Mouse (Mus musculus): ENCODE data around the gene Ank3.

DNA sequence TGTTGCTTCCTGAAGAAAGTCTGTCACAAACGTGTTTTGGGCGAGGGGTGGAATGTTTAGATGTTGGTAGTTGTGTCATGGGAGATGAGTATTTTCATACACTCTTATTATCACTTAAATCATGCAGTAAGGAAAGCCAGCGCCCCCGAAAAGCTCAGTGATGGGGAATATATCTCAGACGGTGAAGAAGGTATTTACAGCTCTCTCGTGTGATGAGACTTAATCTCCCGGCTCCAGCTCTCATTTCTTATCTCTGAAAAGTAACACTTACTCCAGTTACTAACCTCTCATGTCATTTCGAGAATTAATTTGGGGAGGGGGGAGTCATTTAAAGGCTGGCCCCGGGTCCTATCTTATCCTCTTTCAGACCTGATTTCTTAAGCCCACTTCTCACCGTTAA is 505.7 kb downstream of the Ank3 start:
- TF ChIP-seq CTCF (IDR thresholded peaks at IDR 0.05; ENCODE audit: low read depth) (no peak), EP300 (IDR thresholded peaks at IDR 0.05; ENCODE audit: low read depth) (no peak)
